Mouse (Mus musculus) hindbrain, embryonic 10.5 days (tissue): Measurements from ENCODE around the gene Capn1. TPM values are rescaled to one million over a fixed set of nuclear protein-coding genes. Genes with fewer than 3 reads are reported as not detected.
A peak's percentile ranks its signal among the peaks of the same experiment; 100 is the strongest.
"Not testable (repeated sequence)": the region's sequence is repeated elsewhere in the genome, so short reads cannot be mapped to it uniquely, and the experiment has no call there.

Experiments
- DNase-seq: peaks from one replicate; pipeline ENCODE4 v3.0.0-alpha.2; 2017; ENCODE audit warnings: low spot score
- H3K27ac ChIP-seq: fragments of 300-500 bp; sonication (generic); 2 replicates; pipeline ENCODE4 v1.5.1; 2016; ENCODE audit warnings: mild to moderate bottlenecking, moderate library complexity
- H3K27me3 ChIP-seq: fragments of 300-500 bp; sonication (generic); 2 replicates; pipeline ENCODE4 v1.6.1; 2016; ENCODE audit warnings: mild to moderate bottlenecking; ENCODE audit not compliant: poor library complexity, insufficient read depth, severe bottlenecking
- H3K36me3 ChIP-seq: fragments of 300-500 bp; sonication (generic); 2 replicates; pipeline ENCODE4 v1.6.1; 2016; ENCODE audit warnings: mild to moderate bottlenecking, moderate library complexity
- H3K4me1 ChIP-seq: fragments of 300-500 bp; sonication (generic); replicated peaks from 2 replicates; pipeline ENCODE4 v1.6.1; 2016; ENCODE audit warnings: mild to moderate bottlenecking
- H3K4me3 ChIP-seq: fragments of 300-500 bp; sonication (generic); 2 replicates; pipeline ENCODE4 v1.5.1; 2016; ENCODE audit warnings: mild to moderate bottlenecking, moderate library complexity
- H3K9me3 ChIP-seq: fragments of 300-500 bp; sonication (generic); 2 replicates; pipeline ENCODE4 v1.6.1; 2016; ENCODE audit warnings: mild to moderate bottlenecking, moderate library complexity
- WGBS: fragments of 180-500 bp; shearing (Covaris S2); methylation state at CpG from one replicate; pipeline ENCODE4 v1.1.7; 2016; 5-methylcytosine and 5-hydroxymethylcytosine counted together
- polyA plus RNA-seq: library from polyadenylated mRNA; unstranded; fragments of >200 nt; fragmentation: Nextera tagmentation; extraction: Ambion mirVana; gene quantifications from 2 replicates; pipeline ENCODE4 v1.2.1, GENCODE M21; 2016

Capn1 gene
- polyA plus RNA-seq, 1 experiment from 2014 or later: 6.5 TPM

GRCm38 (mm10) chr19:6048681-6049410 is 33.1 kb upstream of the Capn1 start:
- Histone ChIP-seq H3K27me3 (no peaks in the 10 kb centered on the region), H3K4me3 (peak overlapping the region; percentile 92; the same call in 1 of the 2 replicates), H3K9me3 (no peaks in the 10 kb centered on the region), H3K4me1 (peaks cover 29% of the 10 kb centered on the region), H3K36me3 (peaks cover 65% of the 10 kb centered on the region), H3K27ac (no peak overlapping the region)
- 92% methylated on average over 11 of the region's 11 CpGs for WGBS
- no peak for DNase-seq

- no peak for DNase-seq
- H3K4me1 ChIP-seq: peaks cover 29% of the 10 kb centered on the region
- 0 out of 2 replicates have a peak overlapping the region, but pooled peaks have one; percentile 99 for H3K27ac ChIP-seq
- no peaks in the 10 kb centered on the region for H3K27me3 ChIP-seq
- WGBS: 91% methylated on average over 8 of the region's 8 CpGs
- no peaks in the 10 kb centered on the region for H3K9me3 ChIP-seq
- H3K4me3 ChIP-seq: peak overlapping the region; percentile 92
- peaks cover 55% of the 10 kb centered on the region for H3K36me3 ChIP-seq
These were observed 32.1 kb upstream of the Capn1 start for GRCm38 (mm10) chr19:6047899-6048166.

- peak overlapping the region; percentile 99 for H3K27ac ChIP-seq
- no peaks in the 10 kb centered on the region for H3K27me3 ChIP-seq
- H3K4me1 ChIP-seq: peaks cover 30% of the 10 kb centered on the region
- DNase-seq: peak; percentile 34
- H3K36me3 ChIP-seq: peaks cover 50% of the 10 kb centered on the region
- no peaks in the 10 kb centered on the region for H3K9me3 ChIP-seq
- H3K4me3 ChIP-seq: peak overlapping the region; percentile 92
- WGBS: 2% methylated on average over 44 of the region's 44 CpGs
These were observed 31.6 kb upstream of the Capn1 start for GRCm38 (mm10) chr19:6047154-6047898.

- under 1% methylated on average over 65 of the region's 65 CpGs for WGBS
- peak within 1 kb of the TSS; percentile 99 for H3K27ac ChIP-seq
- H3K9me3 ChIP-seq: no peaks in the 10 kb centered on the region
- H3K4me3 ChIP-seq: peak within 1 kb of the TSS; percentile 92
- H3K27me3 ChIP-seq: no peaks in the 10 kb centered on the region
- DNase-seq: peak; percentile 92
- peaks cover 38% of the 10 kb centered on the region for H3K4me1 ChIP-seq
- peaks cover 42% of the 10 kb centered on the region for H3K36me3 ChIP-seq
These were observed 30.8 kb upstream of the Capn1 start, which contains the start of gene Syvn1 for GRCm38 (mm10) chr19:6046294-6047153. Gene Syvn1 (plus strand): TSS chr19:6046576.

GRCm38 (mm10) chr19:6045366-6046293 is 29.9 kb upstream of the Capn1 start:
- Histone ChIP-seq H3K4me1 (peaks cover 41% of the 10 kb centered on the region), H3K36me3 (peaks cover 33% of the 10 kb centered on the region), H3K9me3 (no peaks in the 10 kb centered on the region), H3K4me3 (peak overlapping the region; percentile 92), H3K27me3 (no peaks in the 10 kb centered on the region), H3K27ac (peak overlapping the region; percentile 99)
- WGBS: 24% methylated on average over 20 of the region's 20 CpGs
- no peak for DNase-seq

- H3K9me3 ChIP-seq, H3K27ac ChIP-seq, H3K4me3 ChIP-seq, H3K27me3 ChIP-seq, DNase-seq: not testable (repeated sequence)
- WGBS: 75% methylated on average over 4 of the region's 4 CpGs
- peaks cover 41% of the 10 kb centered on the region for H3K4me1 ChIP-seq
- peaks cover 18% of the 10 kb centered on the region for H3K36me3 ChIP-seq
These were observed 28.4 kb upstream of the Capn1 start for GRCm38 (mm10) chr19:6044102-6044501.

GRCm38 (mm10) chr19:6042293-6042692 is 26.6 kb upstream of the Capn1 start:
- Histone ChIP-seq H3K4me1 (peaks cover 24% of the 10 kb centered on the region), H3K27ac (peak overlapping the region; percentile 56; the same call in 1 of the 2 replicates), H3K27me3 (no peaks in the 10 kb centered on the region), H3K36me3 (peaks cover 4% of the 10 kb centered on the region; the same call in 1 of the 2 replicates), H3K4me3 (no peak overlapping the region), H3K9me3 (no peaks in the 10 kb centered on the region)
- no peak for DNase-seq
- whole genome bisulfite sequencing: 81% methylated on average over 9 of the region's 9 CpGs

GRCm38 (mm10) chr19:6040002-6040401 is 24.3 kb upstream of the Capn1 start:
- Histone ChIP-seq H3K36me3 (peaks cover 4% of the 10 kb centered on the region; the same call in 1 of the 2 replicates), H3K27ac (no peak overlapping the region), H3K9me3 (no peaks in the 10 kb centered on the region), H3K4me3 (no peak overlapping the region), H3K4me1 (peaks cover 12% of the 10 kb centered on the region; the same call in 1 of the 2 replicates), H3K27me3 (no peaks in the 10 kb centered on the region)
- DNase-seq: no peak

GRCm38 (mm10) chr19:6038326-6038725 is 22.6 kb upstream of the Capn1 start:
- DNase-seq: no peak
- 82% methylated on average over 7 of the region's 7 CpGs for WGBS
- Histone ChIP-seq H3K4me3 (no peak overlapping the region), H3K4me1 (peaks cover 11% of the 10 kb centered on the region; the same call in 1 of the 2 replicates), H3K9me3 (no peaks in the 10 kb centered on the region), H3K27ac (no peak overlapping the region), H3K27me3 (no peaks in the 10 kb centered on the region), H3K36me3 (no peaks in the 10 kb centered on the region)

GRCm38 (mm10) chr19:6037695-6038094 is 22.0 kb upstream of the Capn1 start:
- Histone ChIP-seq H3K9me3 (no peaks in the 10 kb centered on the region), H3K4me3 (no peak overlapping the region), H3K27me3 (no peaks in the 10 kb centered on the region), H3K27ac (no peak overlapping the region), H3K4me1 (peaks cover 11% of the 10 kb centered on the region; the same call in 1 of the 2 replicates), H3K36me3 (no peaks in the 10 kb centered on the region)
- DNase-seq: no peak

- Histone ChIP-seq H3K36me3 (no peaks in the 10 kb centered on the region), H3K27me3 (no peaks in the 10 kb centered on the region), H3K27ac (no peak overlapping the region), H3K4me1 (no peaks in the 10 kb centered on the region), H3K4me3 (no peak overlapping the region), H3K9me3 (no peaks in the 10 kb centered on the region)
- WGBS: 78% methylated on average over 9 of the region's 9 CpGs
- DNase-seq: no peak
These were observed 20.4 kb upstream of the Capn1 start for GRCm38 (mm10) chr19:6035966-6036585.
